Mouse (Mus musculus) intestine, embryonic 14.5 days (tissue): ENCODE results near the gene Ccdc163. TPM values are rescaled to one million over a fixed set of nuclear protein-coding genes. Genes with fewer than 3 reads are reported as not detected.

ENCODE experiments used
- ATAC-seq: fragments of 200-750 bp; cut with Nextera tagmentation; replicated peaks from 2 replicates; pipeline ENCODE4 v1.8.0; 2017; ENCODE audit warnings: low read depth, moderate number of reproducible peaks, moderate TSS enrichment, moderate library complexity; ENCODE audit not compliant: low FRiP score, low TSS enrichment
- DNase-seq: peaks from one replicate; pipeline ENCODE4 v3.0.0-alpha.2; 2018; ENCODE audit warnings: low spot score
- H3K27ac ChIP-seq: fragments of 300-500 bp; sonication (generic); 2 replicates; pipeline ENCODE4 v1.5.1; 2014; ENCODE audit warnings: low read depth, mild to moderate bottlenecking, control low read depth
- H3K27me3 ChIP-seq: fragments of 300-500 bp; sonication (generic); replicated peaks from 2 replicates; pipeline ENCODE4 v1.6.1; 2014; ENCODE audit warnings: low read length, control low read depth; ENCODE audit not compliant: control insufficient read depth, insufficient read depth
- H3K36me3 ChIP-seq: fragments of 300-500 bp; sonication (generic); 2 replicates; pipeline ENCODE4 v1.6.1; 2014; ENCODE audit warnings: low read length, control low read depth; ENCODE audit not compliant: control insufficient read depth, insufficient read depth
- H3K4me1 ChIP-seq: fragments of 300-500 bp; sonication (generic); replicated peaks from 2 replicates; pipeline ENCODE4 v1.6.1; 2014; ENCODE audit warnings: low read length, control low read depth, mixed read lengths; ENCODE audit not compliant: control insufficient read depth, insufficient read depth
- H3K4me2 ChIP-seq: fragments of 300-500 bp; sonication (generic); 2 replicates; pipeline ENCODE4 v1.6.1; 2014; ENCODE audit warnings: low read length
- H3K4me3 ChIP-seq: fragments of 300-500 bp; sonication (generic); 2 replicates; pipeline ENCODE4 v1.5.1; 2014; ENCODE audit warnings: low read depth, low read length, control low read depth, mixed read lengths
- H3K9ac ChIP-seq: fragments of 300-500 bp; sonication (generic); 2 replicates; pipeline ENCODE4 v1.6.1; 2014; ENCODE audit warnings: mild to moderate bottlenecking, low read length
- H3K9me3 ChIP-seq: fragments of 300-500 bp; sonication (generic); 2 replicates; pipeline ENCODE4 v1.6.1; 2016; ENCODE audit warnings: low read length, control low read depth; ENCODE audit not compliant: control insufficient read depth
- WGBS: fragments of 180-500 bp; shearing (Covaris S2); extraction: QIAGEN DNeasy Blood & Tissue Kit; methylation state at CpG from one replicate; pipeline ENCODE4 v1.1.7; 2014; 5-methylcytosine and 5-hydroxymethylcytosine counted together
- polyA plus RNA-seq: library from polyadenylated mRNA; unstranded; fragments of >200 nt; fragmentation: Nextera tagmentation; extraction: Ambion mirVana; gene quantifications from 2 replicates; pipeline ENCODE4 v1.2.1, GENCODE M21; 2014

Ccdc163 gene
- polyA plus RNA-seq, 1 experiment from 2014 or later: 42.5 TPM

DNA sequence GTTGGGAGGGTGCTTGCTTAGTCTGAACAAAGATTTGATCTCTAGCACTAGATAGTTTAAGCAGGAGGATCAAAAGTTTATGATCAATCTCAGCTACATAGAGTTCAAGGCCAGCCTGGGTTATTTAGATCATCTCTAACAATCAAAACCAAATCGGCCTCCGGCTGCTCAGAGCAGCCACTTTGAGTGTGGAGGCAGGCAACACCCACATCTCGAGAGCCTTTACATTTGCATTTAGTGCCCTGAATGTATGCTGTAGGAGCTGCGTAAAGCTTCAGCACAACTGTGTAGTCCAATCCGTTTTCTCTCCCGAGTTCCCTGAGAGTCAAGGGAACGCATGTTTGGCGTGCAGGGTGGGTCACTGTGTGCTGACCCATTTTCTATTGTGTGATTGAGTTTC is 84.1 kb downstream of the Ccdc163 start:
- H3K27me3 ChIP-seq: no peaks in the 10 kb centered on the region
- H3K9ac ChIP-seq: no peak overlapping the region
- ATAC-seq (no peak), DNase-seq (no peak)
- H3K4me3 ChIP-seq: no peak overlapping the region
- WGBS: 84% methylated on average over 8 of the region's 8 CpGs
- H3K27ac ChIP-seq: no peak overlapping the region
- H3K4me2 ChIP-seq: no peak overlapping the region
- H3K9me3 ChIP-seq: no peaks in the 10 kb centered on the region
- H3K36me3 ChIP-seq: no peaks in the 10 kb centered on the region
- H3K4me1 ChIP-seq: no peaks in the 10 kb centered on the region

DNA sequence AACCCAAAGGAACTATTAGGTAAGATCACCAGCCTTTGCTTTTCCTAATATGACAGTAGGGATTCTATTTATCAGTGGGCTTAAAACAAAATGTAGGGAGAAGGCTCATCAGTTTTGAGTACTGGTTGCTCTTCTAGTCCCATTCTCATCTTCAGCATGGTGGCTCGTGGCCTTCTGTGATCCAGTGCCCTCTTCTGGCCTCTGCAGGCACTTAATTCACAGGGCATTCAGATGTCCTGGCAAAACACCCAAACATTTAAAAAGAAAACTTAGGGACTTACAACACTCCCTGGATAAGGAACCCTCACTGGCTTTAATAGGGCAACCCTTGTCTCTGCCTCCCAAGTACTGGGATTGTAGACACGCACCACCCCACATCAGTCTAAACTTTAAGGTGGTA is 86.0 kb downstream of the Ccdc163 start:
- Histone ChIP-seq H3K36me3 (no peaks in the 10 kb centered on the region), H3K9ac (no peak overlapping the region), H3K27me3 (no peaks in the 10 kb centered on the region), H3K27ac (no peak overlapping the region), H3K4me1 (no peaks in the 10 kb centered on the region), H3K4me3 (no peak overlapping the region), H3K4me2 (no peak overlapping the region), H3K9me3 (no peaks in the 10 kb centered on the region)
- no peak for DNase-seq
- ATAC-seq: no peak
- 77% methylated on average over 2 of the region's 2 CpGs for WGBS

DNA sequence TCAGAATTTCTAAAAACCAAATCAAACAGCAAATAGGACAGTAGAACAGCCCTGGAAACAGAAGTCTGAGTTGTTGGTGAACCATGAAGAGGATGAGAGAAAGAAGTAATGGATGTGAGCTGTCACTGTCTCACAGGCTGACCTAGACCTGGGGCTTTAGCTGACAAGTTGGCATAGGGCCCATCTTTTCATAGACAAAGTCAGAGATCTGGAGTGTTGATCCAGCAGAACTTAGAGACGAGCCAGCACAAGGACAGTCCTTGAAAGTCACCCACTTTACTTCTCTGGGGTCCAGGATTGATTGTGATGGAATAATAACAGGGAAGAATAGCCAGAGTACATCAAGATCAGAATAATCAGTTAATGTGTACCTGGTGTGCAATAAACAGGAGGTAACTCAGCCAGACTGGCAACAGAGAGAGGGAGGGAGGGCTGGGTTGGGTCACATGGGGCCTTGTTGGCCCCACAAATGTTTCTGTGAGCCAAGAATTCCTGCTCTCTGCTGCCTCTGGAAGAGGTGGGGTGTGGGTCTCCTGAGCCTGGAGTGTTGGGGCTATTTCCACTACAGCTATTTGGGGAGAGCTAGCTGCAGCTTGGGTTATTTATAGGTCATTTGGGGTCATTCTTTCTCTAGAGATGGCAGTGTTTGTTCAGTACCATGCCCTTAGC is 88.3 kb downstream of the Ccdc163 start:
- Histone ChIP-seq H3K4me3 (no peak overlapping the region), H3K9ac (no peak overlapping the region), H3K27me3 (no peaks in the 10 kb centered on the region), H3K27ac (no peak overlapping the region), H3K4me1 (no peaks in the 10 kb centered on the region), H3K9me3 (no peaks in the 10 kb centered on the region), H3K36me3 (peaks cover 5% of the 10 kb centered on the region; the same call in 1 of the 2 replicates), H3K4me2 (no peak overlapping the region)
- WGBS: 41% methylated on average over 1 of the region's 1 CpGs
- DNase-seq (no peak), ATAC-seq (no peak; the same call in 1 of the 2 replicates)

DNA sequence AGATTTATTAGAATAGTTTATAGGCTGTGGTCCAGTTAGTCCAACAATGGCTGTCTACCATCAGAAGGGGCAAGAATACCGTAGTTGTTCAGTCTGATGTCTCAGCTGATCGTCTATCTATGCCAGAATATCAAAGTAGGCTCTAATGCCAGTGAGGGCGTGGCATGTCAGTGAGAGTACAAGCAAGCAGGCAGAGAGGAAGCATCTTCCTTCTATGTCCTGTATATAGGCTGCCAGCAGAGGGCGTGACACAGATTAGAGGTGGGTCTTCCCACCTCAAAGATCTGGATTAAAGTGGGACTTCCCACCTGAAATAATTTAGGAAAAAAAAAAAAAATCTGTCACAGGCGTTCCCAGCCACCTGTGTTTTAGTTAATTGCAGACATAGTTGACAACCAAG is 91.6 kb downstream of the Ccdc163 start:
- Histone ChIP-seq H3K27ac (no peak overlapping the region), H3K9ac (no peak overlapping the region), H3K36me3 (peaks cover 38% of the 10 kb centered on the region), H3K27me3 (no peaks in the 10 kb centered on the region), H3K9me3 (no peaks in the 10 kb centered on the region), H3K4me2 (no peak overlapping the region), H3K4me1 (no peaks in the 10 kb centered on the region), H3K4me3 (no peak overlapping the region)
- ATAC-seq (no peak), DNase-seq (no peak)
- 40% methylated on average over 5 of the region's 5 CpGs for WGBS

Other genes starting within 250 kb of the Ccdc163 start
- 20.3 and 22.8 TPM in 2 replicates for gene Mast2, start 244.3 kb upstream of the Ccdc163 start, polyA plus RNA-seq
- 4.1 and 4.8 TPM in 2 replicates for gene Ipp, start 201.0 kb upstream of the Ccdc163 start, polyA plus RNA-seq
- gene Tmem69, start 152.6 kb upstream of the Ccdc163 start, polyA plus RNA-seq: 25.2 and 25.5 TPM in 2 replicates
- gene Gpbp1l1, start 150.9 kb upstream of the Ccdc163 start, polyA plus RNA-seq: 43.4 and 46.9 TPM in 2 replicates
- 3.8 and 4.1 TPM in 2 replicates for gene Ccdc17, start 111.9 kb upstream of the Ccdc163 start, polyA plus RNA-seq
- gene Nasp, start 80.6 kb upstream of the Ccdc163 start, polyA plus RNA-seq: 146 and 154 TPM in 2 replicates
- gene Akr1a1, start 56.8 kb upstream of the Ccdc163 start, polyA plus RNA-seq: 764 and 800 TPM in 2 replicates
- gene Prdx1, start 23.0 kb upstream of the Ccdc163 start, polyA plus RNA-seq: 1,268 and 1,288 TPM in 2 replicates
- 12.9 and 17.6 TPM in 2 replicates for gene Mmachc, start 103 bp upstream of the Ccdc163 start, polyA plus RNA-seq
- gene Tesk2, start 12.4 kb downstream of the Ccdc163 start, polyA plus RNA-seq: 8.3 TPM in 2 replicates
- gene Toe1, start 99.1 kb downstream of the Ccdc163 start, polyA plus RNA-seq: 31.7 and 34.7 TPM in 2 replicates
- 12.3 and 18.8 TPM in 2 replicates for gene Mutyh, start 99.2 kb downstream of the Ccdc163 start, polyA plus RNA-seq
- gene Hpdl, start 113.2 kb downstream of the Ccdc163 start, polyA plus RNA-seq: 1.3 and 1.7 TPM in 2 replicates
- gene Zswim5, start 168.9 kb downstream of the Ccdc163 start, polyA plus RNA-seq: 1.0 and 1.4 TPM in 2 replicates